Comparison of ENCODE assay signal across 11 mouse cellular contexts in genomic region chr8:106816431-106817170, GRCm38 (mm10). TPM values are rescaled to one million over a fixed set of nuclear protein-coding genes. Genes with fewer than 3 reads are reported as not detected.
DNase-seq lines count a peak whose midpoint lies in the region; ATAC-seq lines count a peak whose summit lies in the region.
"Had no signal": no experiment of that assay in that cellular context is flagged by ENCODE, and none has a peak within 500 bp of the region (broad histone marks: within the 10 kb centered on the region; RNA-seq: fewer than 3 reads in every experiment).

No protein-coding gene starts in this region.

- H3K36me3 ChIP-seq in heart, embryonic 16.5 days (ENCODE audit: control insufficient read depth, insufficient read depth), result no peaks in the 10 kb centered on the region
- H3K36me3 ChIP-seq in stomach, embryonic 16.5 days (ENCODE audit: control insufficient read depth, insufficient read depth, low read length), result no peaks in the 10 kb centered on the region

- H3K27me3 ChIP-seq in heart, embryonic 16.5 days (ENCODE audit: control insufficient read depth, insufficient read depth, low read length), result no peaks in the 10 kb centered on the region
- H3K27me3 ChIP-seq in stomach, embryonic 16.5 days (ENCODE audit: control insufficient read depth, insufficient read depth, low read length), result no peaks in the 10 kb centered on the region

- DNase-seq in heart, postnatal 25 days (ENCODE audit: low spot score), result no peak
- peak; percentile 6 for DNase-seq in ovary, postnatal 36 days (ENCODE audit: low spot score)
- DNase-seq in ovary, postnatal 14 days (ENCODE audit: low spot score), result no peak
- peak; percentile 41 for DNase-seq in kidney, postnatal 14 days
- DNase-seq in retina, embryonic 14.5 days (ENCODE audit: low spot score), result no peak
- no peak for DNase-seq in cerebellum, adult 18-20 months
- DNase-seq: heart, postnatal 14 days; thymus, adult 2 months had no signal

- no peak overlapping the region for H3K9ac ChIP-seq in heart, embryonic 16.5 days (ENCODE audit: low read length)
- H3K9ac ChIP-seq in stomach, embryonic 16.5 days (ENCODE audit: low read length), result no peak overlapping the region

- H3K4me1 ChIP-seq in heart, embryonic 16.5 days (ENCODE audit: control insufficient read depth, insufficient read depth, low read length), result peaks cover 24% of the 10 kb centered on the region
- H3K4me1 ChIP-seq in stomach, embryonic 16.5 days (ENCODE audit: control insufficient read depth, insufficient read depth, low read length), result peaks cover 11% of the 10 kb centered on the region; the same call in 1 of the 2 replicates

- peak overlapping the region; percentile 17; the same call in 1 of the 2 replicates for H3K27ac ChIP-seq in heart, embryonic 16.5 days (ENCODE audit: low read length)
- peak overlapping the region; percentile 62; the same call in 1 of the 2 replicates for H3K27ac ChIP-seq in stomach, embryonic 16.5 days (ENCODE audit: low read length)

- H3K4me2 ChIP-seq in heart, embryonic 16.5 days (ENCODE audit: low read depth, low read length), result no peak overlapping the region
- no peak overlapping the region for H3K4me2 ChIP-seq in stomach, embryonic 16.5 days (ENCODE audit: low read depth, low read length)

- no peak overlapping the region for H3K4me3 ChIP-seq in heart, embryonic 16.5 days (ENCODE audit: low read length)
- H3K4me3 ChIP-seq in stomach, embryonic 16.5 days (replicated peaks; ENCODE audit: low read length), result no peak overlapping the region

- no peaks in the 10 kb centered on the region for H3K9me3 ChIP-seq in heart, embryonic 16.5 days (replicated peaks; ENCODE audit: control insufficient read depth, low read length)
- H3K9me3 ChIP-seq in stomach, embryonic 16.5 days (replicated peaks; ENCODE audit: control insufficient read depth, low read length), result no peaks in the 10 kb centered on the region

- intact Hi-C loops in heart, postnatal 25 days (cut with DNase I), result no loop called here

- WGBS in heart, embryonic 16.5 days, result 62% methylated on average over 9 of the region's 9 CpGs
- 39% methylated on average over 9 of the region's 9 CpGs for WGBS in stomach, embryonic 16.5 days

- ATAC-seq in heart, embryonic 16.5 days (replicated peaks; ENCODE audit: extremely low read depth, insufficient read depth, low FRiP score), result no peak
- ATAC-seq in stomach, embryonic 16.5 days (ENCODE audit: insufficient read depth, low FRiP score), result peak; percentile 42; the same call in 1 of the 2 replicates
- ATAC-seq: CD4-positive, CD25-positive, alpha-beta regulatory T cell, adult 4 months had no signal

RNA-seq across cellular contexts. Expression of gene Has3, which starts 53.4 kb away (rescaled TPM):
- 0.22 and 0.26 TPM in 2 replicates for polyA plus RNA-seq in heart, embryonic 16.5 days (2015; fragmentation: Nextera tagmentation; extraction: Ambion mirVana)
- 1 to 10 TPM; 1.0 to 1.7 TPM for total RNA-seq in heart, postnatal 25 days (2021)
- polyA plus RNA-seq in stomach, embryonic 16.5 days (2015; fragmentation: Nextera tagmentation; extraction: Ambion mirVana), result 0.81 and 0.96 TPM in 2 replicates

Comparison
In these comparisons a context has a peak if more than half of its experiments do, and no peak if none do; other contexts are left out.
1. DNase-seq: peak in ovary, postnatal 36 days (single experiment) and kidney, postnatal 14 days (single experiment); none in heart, postnatal 25 days (single experiment), ovary, postnatal 14 days (single experiment), retina, embryonic 14.5 days (single experiment) and cerebellum, adult 18-20 months (0 of 2).